Mouse (Mus musculus) T-cell, adult 2 months (primary cell): Measurements from ENCODE around the gene Kank1.

ENCODE experiments used
- DNase-seq: peaks from one replicate; pipeline ENCODE4 v3.0.0; 2022; ENCODE audit warnings: low spot score

The Kank1 gene

GRCm38 (mm10) chr19:25406481-25407184, 169.9 kb downstream of the Kank1 start:
- peak; percentile 2 for DNase-seq

DNA sequence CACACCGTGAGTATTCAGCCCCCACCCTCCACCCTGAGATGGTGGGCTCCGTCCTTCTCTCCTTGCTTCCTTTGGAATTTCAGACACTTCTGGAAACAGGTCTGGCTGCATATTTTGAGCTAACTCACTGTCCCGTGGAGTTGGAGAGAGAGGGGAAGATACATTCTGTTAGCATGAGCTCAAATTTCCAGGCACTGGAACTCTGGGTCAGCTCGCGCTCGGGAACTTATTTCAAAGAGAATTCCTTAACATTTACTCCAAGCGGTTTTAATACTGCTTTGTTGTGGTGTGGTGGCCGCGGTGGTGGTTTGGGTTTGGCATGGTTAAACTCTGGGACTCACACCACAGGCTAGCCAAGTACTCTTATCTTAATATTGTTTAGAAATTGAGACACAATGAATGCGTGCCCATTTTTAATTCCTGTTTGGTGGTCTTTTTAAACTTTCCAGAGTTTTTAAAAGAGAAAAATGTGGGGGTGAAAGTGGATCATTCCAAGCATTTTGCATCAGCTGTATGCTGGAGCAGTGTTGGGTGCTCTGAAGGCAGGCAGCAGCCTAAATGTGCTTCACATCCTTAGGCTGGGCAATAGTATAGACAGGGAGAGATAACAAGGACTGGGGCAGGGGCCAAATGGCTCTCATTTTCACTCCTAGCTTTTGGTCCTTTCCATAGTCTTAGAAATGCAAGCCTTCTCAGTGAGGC, 170.6 kb downstream of the Kank1 start:
- DNase-seq, result no peak

DNA sequence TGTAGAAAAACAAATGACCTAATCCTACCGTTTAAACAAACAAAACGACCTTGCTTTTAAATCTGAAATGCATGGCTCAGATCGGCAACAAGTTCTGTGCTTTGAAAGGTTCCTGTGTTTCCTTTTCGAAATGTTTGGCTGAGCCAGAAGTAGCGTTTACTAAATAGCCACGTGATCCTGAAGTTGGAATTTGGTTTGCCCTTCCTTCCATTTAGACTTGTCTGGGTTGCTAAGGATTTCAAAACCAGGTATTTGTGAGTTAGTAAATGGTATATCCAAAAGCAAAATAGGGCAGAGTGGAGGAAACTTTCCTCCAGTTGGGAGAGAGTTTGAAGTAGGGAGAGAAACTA, 171.1 kb downstream of the Kank1 start:
- no peak for DNase-seq

DNA sequence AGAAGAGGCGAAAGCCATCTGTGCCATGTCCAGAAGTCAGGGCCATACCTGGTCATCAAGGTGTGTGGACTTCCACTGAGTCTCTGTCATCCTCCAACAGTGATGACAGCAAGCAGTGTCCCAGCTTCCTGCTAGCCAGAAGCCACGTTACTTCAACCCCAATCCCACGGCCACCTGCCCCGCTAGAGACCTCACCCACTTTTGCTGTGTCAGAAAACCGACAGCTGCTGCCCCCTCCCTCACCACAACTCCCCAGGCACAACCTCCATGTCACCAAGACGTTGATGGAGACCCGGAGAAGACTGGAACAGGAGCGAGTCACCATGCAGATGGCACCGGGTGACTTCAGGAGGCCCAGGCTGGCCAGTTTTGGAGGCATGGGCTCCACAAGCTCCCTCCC, 172.5 kb downstream of the Kank1 start:
- no peak for DNase-seq

DNA sequence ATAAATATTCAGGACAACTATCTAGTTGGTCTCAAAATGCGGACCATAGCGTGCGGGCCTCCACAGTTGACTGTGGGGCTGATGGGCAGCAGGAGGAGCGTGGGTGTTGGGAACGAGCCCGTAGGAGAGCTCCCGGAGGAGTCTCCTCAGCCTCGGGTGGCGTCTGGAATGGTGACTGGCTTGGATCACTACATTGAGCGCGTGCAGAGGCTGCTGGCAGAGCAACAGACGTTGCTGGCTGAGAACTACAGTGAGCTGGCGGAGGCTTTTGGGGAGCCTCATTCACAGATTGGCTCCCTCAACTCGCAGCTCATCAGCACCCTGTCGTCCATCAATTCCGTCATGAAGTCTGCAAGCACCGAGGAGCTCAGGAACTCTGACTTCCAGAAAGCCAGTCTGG, 174.6 kb downstream of the Kank1 start:
- no peak for DNase-seq

DNA sequence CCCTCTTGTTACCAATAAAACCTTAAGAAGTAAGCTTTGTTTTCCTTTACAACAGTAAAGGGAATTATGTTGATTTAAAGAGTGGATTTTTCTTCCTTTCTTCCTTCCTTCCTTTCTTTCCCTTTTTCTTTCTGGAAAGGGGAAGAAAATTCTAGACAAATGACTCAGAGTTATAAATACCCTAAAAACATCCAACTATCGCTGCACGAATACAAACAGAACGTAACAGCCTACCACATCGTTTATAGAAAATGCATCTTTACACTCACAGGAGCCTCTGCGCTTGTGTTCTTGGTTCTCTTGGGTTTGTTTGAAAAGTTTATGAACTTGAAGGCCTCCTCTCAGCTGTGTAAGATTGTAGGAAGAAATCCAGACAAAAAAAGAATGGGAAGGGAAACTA, 178.7 kb downstream of the Kank1 start:
- no peak for DNase-seq

- DNase-seq, result no peak
These were observed 180.9 kb downstream of the Kank1 start for GRCm38 (mm10) chr19:25417671-25418070.

DNA sequence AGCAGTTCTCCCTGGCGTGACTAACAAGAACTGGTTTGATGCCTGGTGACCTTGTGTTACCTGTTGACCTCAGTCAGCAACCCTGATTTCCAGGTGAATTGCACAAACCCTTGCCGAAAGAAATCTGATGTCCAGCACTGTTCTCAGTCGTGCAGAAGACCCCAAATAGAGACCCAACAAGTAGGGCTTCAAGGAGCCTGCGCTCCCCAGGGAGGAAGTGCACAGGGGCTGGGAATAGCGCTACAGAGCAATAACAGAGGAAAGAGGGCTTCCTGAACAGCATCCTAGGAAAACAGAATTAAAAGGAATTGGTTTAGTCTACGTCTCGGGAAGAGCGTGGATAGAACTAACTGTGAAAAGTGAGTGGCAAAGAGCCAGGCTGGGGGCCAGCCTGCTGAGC, 183.2 kb downstream of the Kank1 start:
- DNase-seq, result no peak

DNA sequence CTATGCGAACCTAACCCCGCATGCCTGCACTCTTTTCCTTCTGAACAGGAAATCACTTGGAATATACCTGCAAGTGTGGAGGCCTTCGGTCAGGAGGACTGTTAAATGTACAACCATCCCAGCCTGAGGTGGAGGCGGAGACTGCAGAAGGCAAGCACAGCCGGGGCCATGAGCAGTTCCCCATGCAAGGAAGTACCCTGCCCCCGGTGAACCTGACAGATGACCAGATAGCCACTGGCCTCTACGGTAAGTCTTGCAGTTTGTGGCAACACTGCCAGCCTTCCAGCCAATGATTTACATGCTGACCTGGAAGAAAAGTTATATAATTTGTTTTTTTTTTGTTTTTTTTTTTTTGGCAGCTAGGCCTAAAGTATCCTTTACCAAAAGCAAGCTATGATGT, 185.3 kb downstream of the Kank1 start:
- no peak for DNase-seq

- DNase-seq, result no peak
These were observed 186.6 kb downstream of the Kank1 start for GRCm38 (mm10) chr19:25423371-25423770.

GRCm38 (mm10) chr19:25426431-25426830, 189.7 kb downstream of the Kank1 start:
- no peak for DNase-seq

DNA sequence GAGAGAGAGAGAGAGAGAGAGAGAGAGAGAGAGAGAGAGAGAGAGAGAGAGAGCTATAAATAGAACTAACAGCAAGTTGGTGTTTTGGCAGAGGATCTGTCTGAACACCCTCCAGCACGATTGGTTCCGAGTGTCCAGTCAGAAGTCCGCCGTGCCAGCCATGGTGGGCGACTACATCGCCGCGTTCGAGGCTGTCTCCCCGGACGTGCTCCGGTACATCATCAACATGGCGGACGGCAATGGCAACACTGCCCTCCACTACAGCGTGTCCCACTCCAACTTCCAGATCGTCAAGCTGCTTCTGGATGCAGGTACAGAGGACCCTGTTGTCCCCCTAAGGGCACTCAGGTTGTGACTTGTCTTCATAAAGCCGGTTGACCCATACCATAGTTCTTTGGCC, 191.1 kb downstream of the Kank1 start:
- no peak for DNase-seq

DNA sequence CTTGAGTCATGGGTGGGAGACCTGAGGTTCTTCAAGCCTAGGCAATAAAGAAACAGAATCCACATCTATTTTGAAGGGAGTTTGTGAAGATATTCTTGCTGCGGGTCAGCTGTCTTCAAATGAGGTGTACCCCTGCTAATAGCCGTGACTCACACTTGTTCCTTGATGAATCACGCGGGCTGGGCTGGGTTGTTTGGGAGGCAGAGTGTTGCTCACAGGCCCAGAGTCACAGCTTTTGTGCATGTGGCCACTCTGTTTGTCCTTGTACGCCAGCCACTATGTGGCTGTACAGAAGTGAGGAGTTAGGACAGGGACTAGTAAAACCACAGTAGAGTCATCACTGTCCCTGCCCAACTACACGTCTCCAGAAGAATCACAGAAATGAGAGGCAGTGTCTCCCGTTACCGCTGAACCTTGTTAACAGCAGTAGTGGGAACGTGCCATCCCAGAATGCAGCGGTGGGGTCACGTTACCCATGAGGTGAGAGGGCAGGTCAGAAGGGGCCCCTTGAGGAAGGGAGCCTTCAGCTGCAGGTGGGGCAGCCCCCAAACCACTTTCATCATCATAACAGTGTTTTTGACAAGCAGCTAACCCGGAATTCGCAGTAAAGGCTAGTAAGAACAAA, 191.7 kb downstream of the Kank1 start:
- DNase-seq, result no peak

- no peak for DNase-seq
These were observed 194.7 kb downstream of the Kank1 start for GRCm38 (mm10) chr19:25431431-25431830.

DNA sequence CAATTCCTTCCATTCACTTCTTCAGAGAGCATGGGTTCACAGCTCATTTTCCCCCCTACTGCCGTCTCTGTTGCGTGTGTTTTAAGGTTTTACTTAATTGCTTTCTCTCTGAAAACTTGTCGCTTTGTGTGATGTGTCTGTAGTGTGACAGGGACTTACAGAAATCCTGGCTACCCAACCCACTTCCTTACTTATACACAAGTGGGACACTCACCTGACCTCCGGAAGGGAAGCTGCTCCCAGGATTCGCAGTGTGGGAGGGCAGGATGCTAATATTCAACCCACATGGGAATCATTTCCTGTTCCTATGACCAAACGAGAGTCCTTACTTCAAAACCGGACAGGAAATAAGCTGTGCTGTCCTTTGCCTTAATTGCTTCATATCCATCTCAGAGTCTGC, 195.1 kb downstream of the Kank1 start:
- no peak for DNase-seq

- no peak for DNase-seq
These were observed 196.5 kb downstream of the Kank1 start for GRCm38 (mm10) chr19:25433169-25433690.

DNA sequence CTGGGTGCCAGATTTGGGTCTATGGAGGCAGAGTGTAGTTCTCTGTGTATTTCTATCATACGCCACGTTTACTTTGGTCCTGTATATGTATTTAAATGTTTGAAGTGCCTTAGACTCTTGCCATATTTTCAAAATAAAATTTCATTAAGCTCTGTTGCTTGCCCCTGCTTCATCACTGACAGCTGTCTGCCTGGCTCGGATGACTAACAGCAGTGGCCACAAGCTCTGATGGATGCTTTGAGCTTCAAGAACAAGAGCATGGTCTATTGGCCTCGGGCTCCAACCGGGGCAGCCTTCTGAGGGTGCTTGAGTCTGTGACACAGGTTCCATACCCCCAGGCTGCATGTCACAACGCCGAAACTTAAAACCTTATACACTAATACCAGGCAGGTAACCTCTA, 197.6 kb downstream of the Kank1 start:
- no peak for DNase-seq

- no peak for DNase-seq
These were observed 198.0 kb downstream of the Kank1 start for GRCm38 (mm10) chr19:25434795-25435194.

GRCm38 (mm10) chr19:25435412-25435811, 198.6 kb downstream of the Kank1 start:
- no peak for DNase-seq

DNA sequence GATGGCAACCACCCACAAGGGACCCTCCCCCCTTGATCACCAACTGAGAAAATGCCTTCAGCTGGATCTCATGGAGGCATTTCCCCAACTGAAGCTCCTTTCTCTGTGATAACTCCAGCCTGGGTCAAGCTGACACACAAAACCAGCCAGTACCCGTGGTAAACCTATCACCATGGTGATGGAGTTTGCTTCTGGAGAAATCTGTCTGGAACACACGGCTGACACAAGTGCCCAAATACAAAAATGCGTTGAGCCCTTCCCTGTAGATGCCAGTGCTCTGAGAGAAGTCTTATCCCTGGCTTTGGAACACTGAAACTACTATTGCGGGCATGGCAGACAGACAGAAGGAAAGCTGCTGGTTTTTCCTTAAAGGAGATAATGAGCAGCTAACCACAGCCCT, 199.4 kb downstream of the Kank1 start:
- no peak for DNase-seq

DNA sequence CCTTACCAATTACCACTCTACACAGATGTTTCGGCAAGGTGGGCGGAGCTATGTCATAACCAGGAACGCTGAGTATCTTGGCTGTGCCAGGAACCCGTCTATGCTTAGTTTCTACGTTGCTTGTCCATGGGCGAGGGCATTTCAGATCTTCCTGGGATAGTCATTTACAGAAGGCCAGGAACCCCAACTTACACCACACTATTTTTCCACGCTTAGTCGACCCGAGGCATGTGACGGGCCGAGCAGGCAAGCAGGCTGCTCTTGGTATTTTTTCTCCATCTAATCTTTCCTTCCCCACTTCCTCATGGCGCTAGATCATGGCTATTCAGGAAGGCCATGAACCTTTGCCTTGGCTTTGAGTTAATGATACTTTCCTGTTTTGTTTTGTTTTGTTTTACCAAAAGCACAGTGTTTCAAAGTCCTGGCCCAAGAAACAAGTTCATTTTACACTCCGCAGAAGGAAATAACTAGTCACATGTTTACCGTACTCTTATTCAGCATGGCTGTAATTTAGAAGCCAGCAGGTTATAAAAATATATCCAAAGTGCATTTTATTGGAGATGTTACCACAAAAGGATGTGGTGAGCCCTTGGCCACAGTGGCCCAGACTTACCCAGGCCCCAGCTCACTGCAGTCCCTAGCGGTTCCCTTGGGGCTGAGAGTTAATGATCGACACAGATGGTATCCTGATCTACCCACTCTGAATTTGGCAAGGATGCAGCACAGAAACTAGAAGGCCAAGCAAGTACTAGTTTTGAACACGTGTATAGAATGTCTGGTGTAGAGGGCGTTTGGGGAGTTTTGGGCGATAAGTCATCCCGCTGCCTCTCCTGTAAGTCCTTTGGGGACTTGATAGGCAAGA, 200.2 kb downstream of the Kank1 start:
- DNase-seq, result no peak

DNA sequence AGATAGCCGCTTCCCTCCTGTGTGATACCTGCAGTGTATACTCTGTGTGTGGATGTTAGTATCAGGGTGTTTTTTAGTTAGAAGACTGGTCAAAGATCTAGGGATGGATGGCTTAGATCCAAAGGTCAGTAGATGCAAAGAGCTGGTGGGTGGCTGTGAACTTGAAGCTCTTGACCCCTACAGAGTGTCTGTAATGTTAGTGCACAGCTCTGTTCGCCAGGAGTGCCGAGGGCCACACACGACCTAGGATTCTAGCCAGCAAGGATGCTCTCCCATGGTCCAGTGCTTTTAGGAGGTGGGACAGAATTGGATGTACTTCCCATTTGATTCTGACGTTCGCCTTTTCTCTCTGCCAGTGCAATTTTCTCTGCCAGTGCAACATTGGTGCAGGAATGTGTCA, 201.5 kb downstream of the Kank1 start:
- DNase-seq, result no peak
